Mouse (Mus musculus): Measurements from ENCODE around the gene St14. TPM values are rescaled to one million over a fixed set of nuclear protein-coding genes. Genes with fewer than 3 reads are reported as not detected.
"Not testable (repeated sequence)": the region's sequence is repeated elsewhere in the genome, so short reads cannot be mapped to it uniquely, and the experiment has no call there.

The St14 gene
- polyA plus RNA-seq, 1 experiment from 2014 or later: 45.9 TPM

DNA sequence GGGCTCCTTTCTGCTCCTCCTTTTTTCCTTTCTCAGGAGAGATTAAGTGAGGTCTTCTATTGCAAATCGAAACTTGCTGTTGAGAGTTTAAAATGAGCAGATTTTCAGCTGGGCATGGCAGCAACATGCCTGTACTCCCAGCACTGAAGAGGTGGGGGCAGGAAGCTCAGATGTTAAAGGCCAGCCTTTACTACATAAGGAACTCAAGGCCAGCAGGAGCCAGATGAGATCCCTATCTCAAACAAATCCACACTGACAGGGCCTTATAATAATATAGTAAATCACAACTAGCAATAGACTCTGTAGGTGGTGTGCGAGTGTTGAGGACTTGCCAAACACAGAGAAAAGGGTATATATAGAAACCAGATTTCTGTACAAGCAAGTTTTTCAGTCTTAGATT, 72.9 kb downstream of the St14 start:
- Histone ChIP-seq H3K4me3 (replicated peaks; ENCODE audit: low read depth, low read length) (no peak overlapping the region), H3K4me1 (replicated peaks; ENCODE audit: insufficient read depth, low read length) (no peaks in the 10 kb centered on the region), H3K36me3 (ENCODE audit: insufficient read depth, low read length) (peaks cover 5% of the 10 kb centered on the region; the same call in 1 of the 2 replicates), H3K27me3 (ENCODE audit: insufficient read depth, low read length) (no peaks in the 10 kb centered on the region), H3K27ac (no peak overlapping the region), H3K9me3 (replicated peaks; ENCODE audit: low read length) (no peaks in the 10 kb centered on the region), H3K9ac (ENCODE audit: low read depth, low read length) (no peak overlapping the region), H3K4me2 (ENCODE audit: low read length) (no peak overlapping the region)
- WGBS: 51% methylated on average over 2 of the region's 2 CpGs
- no peak for TF ChIP-seq CTCF (IDR thresholded peaks at IDR 0.05; ENCODE audit: low read depth)
- DNase-seq (ENCODE audit: low spot score) (no peak), ATAC-seq (replicated peaks; ENCODE audit: low FRiP score, low read depth) (no peak)

DNA sequence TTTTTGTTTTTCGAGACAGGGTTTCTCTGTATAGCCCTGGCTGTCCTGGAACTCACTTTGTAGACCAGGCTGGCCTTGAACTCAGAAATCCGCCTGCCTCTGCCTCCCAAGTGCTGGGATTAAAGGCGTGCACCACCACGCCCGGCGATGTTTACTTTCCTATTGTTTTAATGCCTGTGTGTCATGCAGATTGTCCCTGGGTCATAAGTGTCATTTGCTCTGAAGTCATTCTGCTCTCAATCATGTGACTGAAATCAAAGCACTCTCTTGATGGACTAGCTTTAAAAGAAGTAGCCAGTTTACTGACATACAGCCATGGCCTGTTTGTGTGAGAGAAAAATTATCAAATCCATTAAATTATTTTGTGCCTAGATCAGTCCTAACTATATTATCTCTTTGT, 80.1 kb downstream of the St14 start:
- H3K9ac ChIP-seq (ENCODE audit: low read depth, low read length); DNase-seq (ENCODE audit: low spot score); H3K27ac ChIP-seq; ATAC-seq (replicated peaks; ENCODE audit: low FRiP score, low read depth); H3K4me3 ChIP-seq (replicated peaks; ENCODE audit: low read depth, low read length); H3K4me2 ChIP-seq (ENCODE audit: low read length); H3K9me3 ChIP-seq (replicated peaks; ENCODE audit: low read length); H3K36me3 ChIP-seq (ENCODE audit: insufficient read depth, low read length); H3K27me3 ChIP-seq (ENCODE audit: insufficient read depth, low read length); H3K4me1 ChIP-seq (replicated peaks; ENCODE audit: insufficient read depth, low read length): not testable (repeated sequence)
- WGBS: 91% methylated on average over 6 of the region's 6 CpGs

DNA sequence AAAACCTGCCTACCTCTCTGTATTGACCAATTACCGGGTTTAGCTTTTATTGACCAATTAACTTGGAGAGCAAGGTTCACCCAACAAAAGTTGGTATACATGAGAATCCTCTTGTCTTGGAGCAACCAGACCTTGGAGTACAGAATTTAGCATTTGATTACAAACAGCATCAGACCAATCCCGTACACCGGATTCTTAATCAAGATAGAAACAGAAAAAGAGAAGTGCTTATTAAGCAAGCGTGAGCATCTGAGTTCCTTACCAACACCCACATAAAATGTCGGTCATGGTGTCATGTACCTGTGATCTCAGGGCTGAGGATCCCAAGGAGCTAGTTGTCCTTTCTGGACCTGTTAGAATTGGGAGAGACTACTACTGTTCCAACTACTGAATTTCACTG, 81.4 kb downstream of the St14 start:
- Histone ChIP-seq H3K4me3 (replicated peaks; ENCODE audit: low read depth, low read length) (no peak overlapping the region), H3K36me3 (ENCODE audit: insufficient read depth, low read length) (no peaks in the 10 kb centered on the region), H3K9me3 (replicated peaks; ENCODE audit: low read length) (no peaks in the 10 kb centered on the region), H3K4me2 (ENCODE audit: low read length) (no peak overlapping the region), H3K4me1 (replicated peaks; ENCODE audit: insufficient read depth, low read length) (no peaks in the 10 kb centered on the region), H3K9ac (ENCODE audit: low read depth, low read length) (no peak overlapping the region), H3K27me3 (ENCODE audit: insufficient read depth, low read length) (no peaks in the 10 kb centered on the region), H3K27ac (no peak overlapping the region)
- ATAC-seq (replicated peaks; ENCODE audit: low FRiP score, low read depth): no peak
- no peak for TF ChIP-seq CTCF (IDR thresholded peaks at IDR 0.05; ENCODE audit: low read depth)
- WGBS: 94% methylated on average over 5 of the region's 5 CpGs
- DNase-seq (ENCODE audit: low spot score): no peak

Other genes with a start within 250 kb of the St14 start
- 4.9 and 5.8 TPM in 2 replicates for gene Adamts15, start 209.4 kb downstream of the St14 start, polyA plus RNA-seq (2015; fragmentation: Nextera tagmentation; extraction: Ambion mirVana)
- 0.66 and 0.80 TPM in 2 replicates for gene Adamts8, start 189.3 kb downstream of the St14 start, polyA plus RNA-seq (2015; fragmentation: Nextera tagmentation; extraction: Ambion mirVana)
- gene Zbtb44, start 101.2 kb downstream of the St14 start, polyA plus RNA-seq (2015; fragmentation: Nextera tagmentation; extraction: Ambion mirVana): 8.3 and 9.8 TPM in 2 replicates
- gene Aplp2, start 80.0 kb upstream of the St14 start, polyA plus RNA-seq (2015; fragmentation: Nextera tagmentation; extraction: Ambion mirVana): 357 and 367 TPM in 2 replicates
- gene Prdm10, start 148.7 kb upstream of the St14 start, polyA plus RNA-seq (2015; fragmentation: Nextera tagmentation; extraction: Ambion mirVana): 1.9 TPM in 2 replicates